Mouse (Mus musculus) forebrain, embryonic 16.5 days (tissue): ENCODE data around the gene Timp3. TPM values are rescaled to one million over a fixed set of nuclear protein-coding genes. Genes with fewer than 3 reads are reported as not detected.

Experiments used
- ATAC-seq: fragments of 200-750 bp; cut with Nextera tagmentation; 2 replicates; pipeline ENCODE4 v1.8.0; 2017; ENCODE audit warnings: mild to moderate bottlenecking, moderate library complexity
- H3K27ac ChIP-seq: fragments of 300-500 bp; sonication (generic); 2 replicates; pipeline ENCODE4 v1.5.1; 2014; ENCODE audit warnings: low read length, control low read depth
- H3K27me3 ChIP-seq: fragments of 300-500 bp; sonication (generic); replicated peaks from 2 replicates; pipeline ENCODE4 v1.6.1; 2014; ENCODE audit warnings: low read length; ENCODE audit not compliant: control insufficient read depth, insufficient read depth
- H3K36me3 ChIP-seq: fragments of 300-500 bp; sonication (generic); 2 replicates; pipeline ENCODE4 v1.6.1; 2014; ENCODE audit not compliant: control insufficient read depth, insufficient read depth
- H3K4me1 ChIP-seq: fragments of 300-500 bp; sonication (generic); replicated peaks from 2 replicates; pipeline ENCODE4 v1.6.1; 2014; ENCODE audit warnings: low read length; ENCODE audit not compliant: control insufficient read depth, insufficient read depth
- H3K4me2 ChIP-seq: fragments of 300-500 bp; sonication (generic); 2 replicates; pipeline ENCODE4 v1.6.1; 2014; ENCODE audit warnings: mild to moderate bottlenecking, low read length, control low read depth
- H3K4me3 ChIP-seq: fragments of 300-500 bp; sonication (generic); replicated peaks from 2 replicates; pipeline ENCODE4 v1.5.1; 2014; ENCODE audit warnings: mild to moderate bottlenecking, low read length, control low read depth
- H3K9ac ChIP-seq: fragments of 300-500 bp; sonication (generic); replicated peaks from 2 replicates; pipeline ENCODE4 v1.6.1; 2014; ENCODE audit warnings: low read depth, low read length, control low read depth
- H3K9me3 ChIP-seq: fragments of 300-500 bp; sonication (generic); 2 replicates; pipeline ENCODE4 v1.6.1; 2016; ENCODE audit warnings: low read length; ENCODE audit not compliant: control insufficient read depth
- WGBS: fragments of 180-500 bp; shearing (Covaris S2); extraction: QIAGEN DNeasy Blood & Tissue Kit; methylation state at CpG from one replicate; pipeline ENCODE4 v1.1.7; 2014; 5-methylcytosine and 5-hydroxymethylcytosine counted together
- polyA plus RNA-seq: library from polyadenylated mRNA; unstranded; fragments of >200 nt; fragmentation: Nextera tagmentation; extraction: Ambion mirVana; gene quantifications from 2 replicates; pipeline ENCODE4 v1.2.1, GENCODE M21; 2015

The Timp3 gene
- polyA plus RNA-seq, 1 experiment from 2014 or later, result 21.4 TPM

GRCm38 (mm10) chr10:86345645-86346044, 45.5 kb downstream of the Timp3 start:
- ATAC-seq, result no peak
- 94% methylated on average over 9 of the region's 9 CpGs for WGBS

DNA sequence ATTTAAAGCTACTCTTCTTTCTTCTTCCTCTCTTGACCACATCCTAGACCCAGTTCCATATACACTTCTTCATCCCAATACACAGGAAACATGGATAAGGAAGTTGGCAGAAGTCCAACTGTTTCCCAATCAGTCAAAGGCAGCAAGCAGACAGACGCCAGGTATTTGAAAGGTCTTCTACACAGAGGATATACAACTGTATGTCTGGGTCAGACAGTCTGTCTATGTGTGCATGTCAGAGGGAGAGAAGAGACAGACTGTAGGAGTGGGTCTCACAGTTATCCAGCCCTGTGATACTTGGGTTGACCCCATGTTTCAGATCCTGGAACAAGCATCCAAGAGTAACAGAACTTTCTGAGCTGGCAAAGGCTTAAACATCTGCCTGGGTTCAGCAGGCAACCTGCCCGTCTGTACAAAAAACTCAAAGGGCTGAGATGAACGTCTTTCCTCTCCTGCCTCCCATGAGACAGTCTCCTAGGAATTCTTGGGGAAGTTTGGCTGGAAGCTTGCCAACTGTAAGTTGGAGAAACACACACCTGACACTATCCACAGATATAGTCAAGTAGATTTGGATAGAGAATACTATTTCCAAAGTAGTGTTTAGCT, 46.2 kb downstream of the Timp3 start:
- Histone ChIP-seq H3K4me2 (no peak overlapping the region), H3K4me1 (no peaks in the 10 kb centered on the region), H3K9me3 (no peaks in the 10 kb centered on the region), H3K4me3 (no peak overlapping the region), H3K9ac (no peak overlapping the region), H3K36me3 (no peaks in the 10 kb centered on the region), H3K27ac (no peak overlapping the region), H3K27me3 (no peaks in the 10 kb centered on the region)
- 63% methylated on average over 3 of the region's 3 CpGs for WGBS
- ATAC-seq, result no peak

More at GRCm38 (mm10) chr10:86345645-86346044, 45.5 kb downstream of the Timp3 start:
- H3K4me1 ChIP-seq, result no peaks in the 10 kb centered on the region
- no peaks in the 10 kb centered on the region for H3K27me3 ChIP-seq
- H3K4me3 ChIP-seq, result no peak overlapping the region
- no peak overlapping the region for H3K27ac ChIP-seq
- no peaks in the 10 kb centered on the region for H3K9me3 ChIP-seq
- H3K9ac ChIP-seq, result no peak overlapping the region
- H3K4me2 ChIP-seq, result no peak overlapping the region
- H3K36me3 ChIP-seq, result no peaks in the 10 kb centered on the region

DNA sequence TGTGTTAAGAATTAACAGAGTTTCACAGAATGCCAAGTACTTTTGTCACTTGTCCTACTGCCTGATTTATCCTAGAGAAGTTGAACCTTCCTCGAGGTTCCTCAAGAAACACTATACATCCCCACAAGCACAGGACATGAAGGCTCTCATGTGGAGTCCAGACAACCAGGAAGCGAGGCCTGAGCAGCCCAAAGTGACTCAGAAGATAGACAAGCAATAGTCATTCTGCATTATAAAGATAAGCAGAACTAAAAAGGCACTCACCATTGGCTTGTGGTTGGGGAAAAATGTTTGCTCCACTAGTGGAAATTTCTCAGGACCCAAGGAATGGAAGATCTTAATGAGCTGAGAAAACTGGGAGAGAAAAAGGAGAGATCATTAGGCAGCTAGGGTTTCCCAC, 51.1 kb downstream of the Timp3 start:
- no peaks in the 10 kb centered on the region for H3K27me3 ChIP-seq
- 91% methylated on average over 2 of the region's 2 CpGs for WGBS
- H3K9me3 ChIP-seq, result no peaks in the 10 kb centered on the region
- H3K27ac ChIP-seq, result no peak overlapping the region
- no peak overlapping the region for H3K9ac ChIP-seq
- no peak overlapping the region for H3K4me3 ChIP-seq
- no peaks in the 10 kb centered on the region for H3K36me3 ChIP-seq
- H3K4me2 ChIP-seq, result no peak overlapping the region
- no peaks in the 10 kb centered on the region for H3K4me1 ChIP-seq
- no peak for ATAC-seq

GRCm38 (mm10) chr10:86352521-86352920, 52.3 kb downstream of the Timp3 start:
- Histone ChIP-seq H3K9me3 (no peaks in the 10 kb centered on the region), H3K4me3 (no peak overlapping the region), H3K27me3 (no peaks in the 10 kb centered on the region), H3K4me2 (no peak overlapping the region), H3K4me1 (no peaks in the 10 kb centered on the region), H3K36me3 (no peaks in the 10 kb centered on the region), H3K9ac (no peak overlapping the region), H3K27ac (no peak overlapping the region)
- WGBS, result 87% methylated on average over 3 of the region's 3 CpGs
- ATAC-seq, result no peak

GRCm38 (mm10) chr10:86356819-86357563, 56.8 kb downstream of the Timp3 start:
- peaks cover 2% of the 10 kb centered on the region; the same call in 1 of the 2 replicates for H3K4me1 ChIP-seq
- ATAC-seq, result no peak
- H3K27me3 ChIP-seq, result no peaks in the 10 kb centered on the region
- 57% methylated on average over 5 of the region's 5 CpGs for WGBS
- no peak overlapping the region for H3K4me2 ChIP-seq
- no peak overlapping the region for H3K9ac ChIP-seq
- no peak overlapping the region for H3K4me3 ChIP-seq
- H3K36me3 ChIP-seq, result no peaks in the 10 kb centered on the region
- no peak overlapping the region for H3K27ac ChIP-seq
- H3K9me3 ChIP-seq, result no peaks in the 10 kb centered on the region

DNA sequence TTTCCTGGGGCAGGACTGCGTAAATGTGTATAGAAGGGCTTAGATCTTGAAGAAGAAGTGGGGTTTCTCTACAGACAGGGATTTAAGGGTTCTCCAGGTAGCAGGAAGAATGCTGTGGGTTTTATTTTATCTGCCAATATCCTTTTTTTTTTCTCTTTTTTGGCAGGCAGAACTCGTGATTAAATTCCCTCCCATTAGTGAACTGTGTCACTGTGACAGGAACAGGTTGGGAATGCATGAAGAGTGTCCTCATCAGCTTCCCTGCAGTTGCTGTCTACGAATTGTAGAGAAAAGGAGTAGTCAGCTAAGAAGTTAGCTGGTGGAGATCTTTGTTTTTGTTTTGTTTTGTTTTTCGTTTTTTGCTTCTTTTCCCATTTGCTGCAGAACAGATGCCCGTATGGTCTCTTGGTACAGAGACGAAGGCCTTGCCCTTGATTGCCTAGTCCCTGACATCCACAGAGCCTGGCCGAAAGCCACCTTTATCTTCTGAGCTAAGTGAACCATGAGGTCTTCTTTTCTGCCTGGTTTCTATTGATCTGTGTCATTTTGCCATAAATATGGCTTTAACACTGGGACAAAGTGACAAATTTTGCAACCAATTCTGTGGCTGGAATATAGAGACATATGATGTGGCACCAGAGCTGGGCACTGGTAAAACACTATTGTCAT, 58.3 kb downstream of the Timp3 start:
- no peak overlapping the region for H3K4me2 ChIP-seq
- no peaks in the 10 kb centered on the region for H3K9me3 ChIP-seq
- ATAC-seq, result no peak
- peaks cover 2% of the 10 kb centered on the region; the same call in 1 of the 2 replicates for H3K4me1 ChIP-seq
- H3K27me3 ChIP-seq, result no peaks in the 10 kb centered on the region
- WGBS, result 79% methylated on average over 7 of the region's 7 CpGs
- no peaks in the 10 kb centered on the region for H3K36me3 ChIP-seq
- H3K9ac ChIP-seq, result no peak overlapping the region
- no peak overlapping the region for H3K27ac ChIP-seq
- no peak overlapping the region for H3K4me3 ChIP-seq

DNA sequence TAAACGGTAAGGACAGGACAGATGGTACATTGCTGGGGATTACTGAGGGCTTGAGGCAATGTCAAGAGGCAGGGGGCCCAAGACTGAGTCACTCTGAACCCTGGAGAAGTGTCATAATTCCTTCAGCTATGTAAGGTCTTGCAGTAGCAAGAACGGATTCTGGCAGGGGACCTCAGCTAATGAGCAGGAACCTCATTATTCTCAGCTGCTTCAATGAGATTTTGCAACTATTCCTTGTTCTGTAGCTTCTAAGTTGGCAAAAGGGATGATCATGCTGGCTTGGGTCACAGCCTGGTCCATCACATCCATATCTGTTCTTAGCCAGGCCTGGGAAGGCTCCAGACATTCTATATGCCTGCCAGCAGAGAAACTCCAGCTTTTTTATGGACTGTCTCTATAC, 59.0 kb downstream of the Timp3 start:
- Histone ChIP-seq H3K27me3 (no peaks in the 10 kb centered on the region), H3K9me3 (no peaks in the 10 kb centered on the region), H3K4me2 (no peak overlapping the region), H3K4me3 (no peak overlapping the region), H3K36me3 (no peaks in the 10 kb centered on the region), H3K27ac (0 out of 2 replicates have a peak overlapping the region, but pooled peaks have one; percentile 12), H3K4me1 (peaks cover 2% of the 10 kb centered on the region; the same call in 1 of the 2 replicates), H3K9ac (no peak overlapping the region)
- 49% methylated on average over 2 of the region's 2 CpGs for WGBS
- peak; percentile 56; the same call in 1 of the 2 replicates for ATAC-seq

DNA sequence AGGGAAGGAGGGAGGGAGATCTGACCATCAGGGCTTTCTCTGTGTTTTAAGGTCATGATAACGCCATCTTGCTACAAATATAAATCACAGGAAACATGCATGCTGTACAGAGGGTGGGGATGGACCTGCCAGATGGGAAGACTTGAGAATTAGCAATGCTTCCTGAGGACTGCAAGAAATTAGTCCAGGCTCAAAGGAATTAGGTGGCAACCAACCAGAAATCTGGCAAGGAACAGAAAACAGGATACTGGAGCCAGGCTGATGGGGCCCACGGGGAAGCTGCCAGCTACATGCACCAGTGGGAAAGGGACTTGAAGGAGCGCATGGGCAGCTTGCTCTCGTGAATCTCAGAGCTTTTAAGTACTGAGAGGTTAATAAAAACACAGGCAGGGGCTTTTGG, 59.5 kb downstream of the Timp3 start:
- 41% methylated on average over 4 of the region's 4 CpGs for WGBS
- ATAC-seq, result peak; percentile 74
- 0 out of 2 replicates have a peak overlapping the region, but pooled peaks have one; percentile 12 for H3K27ac ChIP-seq

GRCm38 (mm10) chr10:86363669-86364309, 63.6 kb downstream of the Timp3 start:
- H3K27ac ChIP-seq, result no peak overlapping the region
- H3K36me3 ChIP-seq, result no peaks in the 10 kb centered on the region
- no peak overlapping the region for H3K4me3 ChIP-seq
- H3K27me3 ChIP-seq, result no peaks in the 10 kb centered on the region
- peaks cover 2% of the 10 kb centered on the region; the same call in 1 of the 2 replicates for H3K4me1 ChIP-seq
- no peak overlapping the region for H3K4me2 ChIP-seq
- ATAC-seq, result no peak
- no peaks in the 10 kb centered on the region for H3K9me3 ChIP-seq
- no peak overlapping the region for H3K9ac ChIP-seq
- 79% methylated on average over 8 of the region's 8 CpGs for WGBS

More for the DNA sequence above, 59.5 kb downstream of the Timp3 start:
- H3K4me2 ChIP-seq, result no peak overlapping the region
- H3K4me1 ChIP-seq, result peaks cover 2% of the 10 kb centered on the region; the same call in 1 of the 2 replicates
- no peak overlapping the region for H3K4me3 ChIP-seq
- no peaks in the 10 kb centered on the region for H3K9me3 ChIP-seq
- H3K9ac ChIP-seq, result no peak overlapping the region
- no peaks in the 10 kb centered on the region for H3K36me3 ChIP-seq
- no peaks in the 10 kb centered on the region for H3K27me3 ChIP-seq
